Mouse (Mus musculus): ENCODE results near the gene Amz1. TPM values are rescaled to one million over a fixed set of nuclear protein-coding genes. Genes with fewer than 3 reads are reported as not detected.

Gene Amz1
- polyA plus RNA-seq, 1 experiment from 2014 or later, result 1.2 TPM

DNA sequence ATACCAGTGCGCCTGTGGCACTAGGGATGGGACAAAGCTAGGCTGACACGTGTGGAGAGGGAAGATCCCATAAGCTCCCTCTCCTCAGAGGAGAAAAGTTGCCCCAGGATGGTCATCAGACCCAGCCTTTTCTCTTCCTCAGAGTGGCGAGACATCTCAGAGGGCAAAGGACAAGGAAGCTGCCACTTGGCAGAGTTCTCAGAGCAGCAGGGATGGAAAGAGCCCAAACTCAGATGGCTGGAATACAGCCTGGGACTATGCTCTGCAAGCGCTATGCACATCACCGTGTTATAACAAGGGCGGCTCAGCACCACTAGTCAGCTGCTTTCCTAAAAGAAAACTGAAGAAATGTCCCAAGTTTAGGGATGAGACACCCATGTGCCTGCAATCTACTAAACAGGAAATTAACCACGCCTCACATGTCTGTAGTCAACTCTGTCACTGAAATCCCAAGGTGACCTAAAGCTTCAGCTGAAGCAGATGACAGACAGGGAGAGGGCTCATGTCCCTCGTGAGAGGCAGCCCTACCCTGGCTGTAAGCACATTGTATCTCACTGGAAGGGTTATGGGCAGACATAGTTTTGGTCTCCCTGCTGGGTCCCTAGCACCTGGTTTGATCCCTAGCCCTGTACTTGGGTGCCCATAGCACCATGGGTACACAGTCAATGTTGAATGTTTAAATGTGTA, 58.1 kb downstream of the Amz1 start:
- no peaks in the 10 kb centered on the region for H3K9me3 ChIP-seq (ENCODE audit: control insufficient read depth, low read length)
- DNase-seq (ENCODE audit: low spot score) (no peak), ATAC-seq (replicated peaks; ENCODE audit: low FRiP score, low TSS enrichment, low read depth) (no peak)
- H3K4me3 ChIP-seq (ENCODE audit: low read depth, low read length), result no peak overlapping the region
- H3K27ac ChIP-seq (ENCODE audit: low read depth), result no peak overlapping the region
- no peaks in the 10 kb centered on the region for H3K27me3 ChIP-seq (replicated peaks; ENCODE audit: control insufficient read depth, insufficient read depth, low read length)
- 89% methylated on average over 8 of the region's 8 CpGs for WGBS
- H3K4me1 ChIP-seq (replicated peaks; ENCODE audit: control insufficient read depth, insufficient read depth, low read length), result peaks cover 7% of the 10 kb centered on the region; the same call in 1 of the 2 replicates
- H3K9ac ChIP-seq (ENCODE audit: low read length), result no peak overlapping the region
- H3K4me2 ChIP-seq (ENCODE audit: low read length), result no peak overlapping the region
- H3K36me3 ChIP-seq (ENCODE audit: control insufficient read depth, insufficient read depth, low read length), result peaks cover 62% of the 10 kb centered on the region

DNA sequence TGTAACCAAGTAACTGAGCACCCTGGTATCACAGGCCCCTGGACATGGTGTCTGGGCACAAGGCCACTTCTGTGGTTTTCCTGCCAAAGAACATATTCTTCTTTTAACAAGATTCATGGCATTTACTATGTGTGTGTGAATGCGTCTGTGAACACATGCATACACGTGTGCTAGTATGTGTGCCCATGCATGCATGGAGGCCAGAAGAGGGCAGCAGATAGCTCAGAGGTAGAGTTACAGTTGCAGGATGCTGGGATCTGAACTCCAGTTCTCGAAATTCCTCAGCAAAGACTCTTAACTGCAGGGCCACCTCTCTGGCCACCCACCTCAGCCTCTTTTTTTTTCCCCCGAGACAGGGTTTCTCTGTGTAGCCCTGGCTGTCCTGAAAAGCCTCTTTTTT, 59.6 kb downstream of the Amz1 start:
- no peak overlapping the region for H3K4me2 ChIP-seq (ENCODE audit: low read length)
- H3K36me3 ChIP-seq (ENCODE audit: control insufficient read depth, insufficient read depth, low read length), result peaks cover 50% of the 10 kb centered on the region
- 96% methylated on average over 4 of the region's 4 CpGs for WGBS
- no peak overlapping the region for H3K9ac ChIP-seq (ENCODE audit: low read length)
- peaks cover 10% of the 10 kb centered on the region; the same call in 1 of the 2 replicates for H3K4me1 ChIP-seq (replicated peaks; ENCODE audit: control insufficient read depth, insufficient read depth, low read length)
- DNase-seq (ENCODE audit: low spot score), result no peak
- no peak overlapping the region for H3K4me3 ChIP-seq (ENCODE audit: low read depth, low read length)
- H3K27ac ChIP-seq (ENCODE audit: low read depth), result no peak overlapping the region
- H3K27me3 ChIP-seq (replicated peaks; ENCODE audit: control insufficient read depth, insufficient read depth, low read length), result no peaks in the 10 kb centered on the region
- no peak for ATAC-seq (replicated peaks; ENCODE audit: low FRiP score, low TSS enrichment, low read depth)
- H3K9me3 ChIP-seq (ENCODE audit: control insufficient read depth, low read length), result no peaks in the 10 kb centered on the region

DNA sequence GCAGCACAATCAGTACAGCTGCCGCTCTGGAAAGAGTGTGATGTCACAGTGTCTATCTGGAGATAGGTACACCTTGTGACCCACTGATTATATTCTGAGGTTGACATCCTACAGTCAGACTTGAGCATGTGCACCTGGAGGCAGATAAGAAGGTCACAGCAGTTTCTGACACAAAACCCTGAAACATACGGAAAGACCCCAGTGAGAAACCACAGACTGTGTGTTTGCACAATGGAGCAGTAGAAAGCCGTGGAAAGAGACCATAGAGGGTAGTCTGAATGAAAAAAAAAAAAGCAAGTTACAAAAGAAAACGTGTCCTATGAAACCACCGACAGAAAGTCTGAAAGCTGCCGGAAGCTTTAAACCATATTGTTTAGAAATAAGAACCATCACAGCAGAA, 60.4 kb downstream of the Amz1 start:
- no peak overlapping the region for H3K27ac ChIP-seq (ENCODE audit: low read depth)
- H3K4me3 ChIP-seq (ENCODE audit: low read depth, low read length), result no peak overlapping the region
- 83% methylated on average over 6 of the region's 6 CpGs for WGBS
- H3K4me1 ChIP-seq (replicated peaks; ENCODE audit: control insufficient read depth, insufficient read depth, low read length), result peaks cover 17% of the 10 kb centered on the region
- ATAC-seq (replicated peaks; ENCODE audit: low FRiP score, low TSS enrichment, low read depth), result no peak
- no peak overlapping the region for H3K9ac ChIP-seq (ENCODE audit: low read length)
- no peaks in the 10 kb centered on the region for H3K27me3 ChIP-seq (replicated peaks; ENCODE audit: control insufficient read depth, insufficient read depth, low read length)
- H3K36me3 ChIP-seq (ENCODE audit: control insufficient read depth, insufficient read depth, low read length), result peaks cover 49% of the 10 kb centered on the region
- no peaks in the 10 kb centered on the region for H3K9me3 ChIP-seq (ENCODE audit: control insufficient read depth, low read length)
- H3K4me2 ChIP-seq (ENCODE audit: low read length), result no peak overlapping the region
- no peak for DNase-seq (ENCODE audit: low spot score)

DNA sequence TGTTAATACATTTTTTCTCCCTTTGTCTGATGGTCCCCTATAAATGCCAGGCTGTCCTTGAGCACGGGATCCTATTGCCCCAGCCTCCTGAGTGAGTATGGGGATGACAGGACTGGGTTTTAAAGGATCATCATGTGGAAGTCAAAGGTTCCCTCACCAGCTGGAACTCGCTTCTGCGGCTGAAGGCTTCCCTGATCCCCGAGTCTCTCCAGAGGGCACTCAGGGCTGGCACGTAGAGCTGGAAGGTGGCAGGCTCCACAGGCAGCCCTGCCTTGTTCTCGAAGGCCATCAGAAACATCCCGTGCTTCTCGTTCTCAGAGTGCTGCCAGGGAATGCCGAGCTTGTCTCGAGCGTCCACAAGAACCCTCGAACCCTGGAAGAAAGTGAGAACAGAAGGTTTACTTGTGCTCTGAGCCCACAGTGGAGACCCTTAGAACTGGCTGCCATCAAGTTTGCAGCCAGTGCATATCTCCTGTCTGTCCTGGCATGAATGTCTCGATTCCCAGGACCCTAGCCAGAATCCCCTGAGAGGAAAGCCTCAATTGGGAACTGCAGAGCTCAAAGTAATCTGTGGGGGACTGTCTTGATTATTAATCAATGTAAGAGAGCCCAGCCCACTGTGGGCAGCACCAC, 61.4 kb downstream of the Amz1 start:
- peaks cover 43% of the 10 kb centered on the region for H3K36me3 ChIP-seq (ENCODE audit: control insufficient read depth, insufficient read depth, low read length)
- H3K27ac ChIP-seq (ENCODE audit: low read depth), result no peak overlapping the region
- H3K4me2 ChIP-seq (ENCODE audit: low read length), result no peak overlapping the region
- 83% methylated on average over 13 of the region's 13 CpGs for WGBS
- no peak overlapping the region for H3K9ac ChIP-seq (ENCODE audit: low read length)
- H3K9me3 ChIP-seq (ENCODE audit: control insufficient read depth, low read length), result no peaks in the 10 kb centered on the region
- DNase-seq (ENCODE audit: low spot score), result no peak
- H3K4me3 ChIP-seq (ENCODE audit: low read depth, low read length), result no peak overlapping the region
- peaks cover 21% of the 10 kb centered on the region for H3K4me1 ChIP-seq (replicated peaks; ENCODE audit: control insufficient read depth, insufficient read depth, low read length)
- ATAC-seq (replicated peaks; ENCODE audit: low FRiP score, low TSS enrichment, low read depth), result no peak
- no peaks in the 10 kb centered on the region for H3K27me3 ChIP-seq (replicated peaks; ENCODE audit: control insufficient read depth, insufficient read depth, low read length)

DNA sequence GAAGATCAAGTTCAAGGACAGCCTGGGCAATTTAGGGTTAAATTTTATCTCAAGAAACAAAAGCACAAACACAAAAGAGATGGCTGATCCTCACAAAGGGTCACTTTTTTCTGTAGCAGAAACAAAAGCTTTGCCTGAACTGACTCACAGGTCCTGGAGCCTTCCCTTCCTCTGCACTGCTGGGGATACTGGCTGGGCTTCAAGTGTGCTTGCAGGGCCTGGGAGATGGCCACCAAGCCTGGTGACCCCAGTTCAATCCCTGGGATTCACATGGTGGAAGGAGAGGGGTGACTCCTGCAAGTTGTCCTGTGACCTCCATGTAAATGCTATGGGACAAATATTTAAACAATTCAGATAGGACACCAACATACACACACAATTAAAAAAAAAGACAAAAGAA, 65.6 kb downstream of the Amz1 start:
- ATAC-seq (replicated peaks; ENCODE audit: low FRiP score, low TSS enrichment, low read depth), result no peak
- DNase-seq (ENCODE audit: low spot score), result no peak
- no peak overlapping the region for H3K4me3 ChIP-seq (ENCODE audit: low read depth, low read length)
- H3K9ac ChIP-seq (ENCODE audit: low read length), result no peak overlapping the region
- no peaks in the 10 kb centered on the region for H3K27me3 ChIP-seq (replicated peaks; ENCODE audit: control insufficient read depth, insufficient read depth, low read length)
- peaks cover 8% of the 10 kb centered on the region for H3K36me3 ChIP-seq (ENCODE audit: control insufficient read depth, insufficient read depth, low read length)
- H3K9me3 ChIP-seq (ENCODE audit: control insufficient read depth, low read length), result no peaks in the 10 kb centered on the region
- peaks cover 62% of the 10 kb centered on the region for H3K4me1 ChIP-seq (replicated peaks; ENCODE audit: control insufficient read depth, insufficient read depth, low read length)
- no peak overlapping the region for H3K4me2 ChIP-seq (ENCODE audit: low read length)
- no peak overlapping the region for H3K27ac ChIP-seq (ENCODE audit: low read depth)

DNA sequence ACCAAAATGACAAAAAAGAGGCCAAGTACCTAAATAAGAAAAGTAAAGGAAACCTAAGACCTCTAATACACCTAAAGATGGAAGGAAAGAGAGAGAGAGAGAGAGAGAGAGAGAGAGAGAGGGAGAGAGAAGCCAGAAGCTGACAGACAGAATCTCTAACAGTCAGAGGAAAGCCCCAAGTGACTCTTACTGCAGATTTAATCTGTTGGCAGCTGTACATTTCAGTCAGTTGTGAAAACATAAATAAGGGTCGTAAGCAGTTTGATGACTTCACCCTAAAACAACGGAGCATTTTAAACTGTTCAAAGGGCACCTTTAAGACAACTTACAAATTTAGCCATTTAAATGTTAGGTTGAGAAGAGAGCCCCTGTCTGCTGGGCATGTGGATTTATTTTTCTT, 66.5 kb downstream of the Amz1 start:
- DNase-seq (ENCODE audit: low spot score), result no peak
- WGBS, result 40% methylated on average over 2 of the region's 2 CpGs
- H3K4me1 ChIP-seq (replicated peaks; ENCODE audit: control insufficient read depth, insufficient read depth, low read length), result peaks cover 70% of the 10 kb centered on the region

DNA sequence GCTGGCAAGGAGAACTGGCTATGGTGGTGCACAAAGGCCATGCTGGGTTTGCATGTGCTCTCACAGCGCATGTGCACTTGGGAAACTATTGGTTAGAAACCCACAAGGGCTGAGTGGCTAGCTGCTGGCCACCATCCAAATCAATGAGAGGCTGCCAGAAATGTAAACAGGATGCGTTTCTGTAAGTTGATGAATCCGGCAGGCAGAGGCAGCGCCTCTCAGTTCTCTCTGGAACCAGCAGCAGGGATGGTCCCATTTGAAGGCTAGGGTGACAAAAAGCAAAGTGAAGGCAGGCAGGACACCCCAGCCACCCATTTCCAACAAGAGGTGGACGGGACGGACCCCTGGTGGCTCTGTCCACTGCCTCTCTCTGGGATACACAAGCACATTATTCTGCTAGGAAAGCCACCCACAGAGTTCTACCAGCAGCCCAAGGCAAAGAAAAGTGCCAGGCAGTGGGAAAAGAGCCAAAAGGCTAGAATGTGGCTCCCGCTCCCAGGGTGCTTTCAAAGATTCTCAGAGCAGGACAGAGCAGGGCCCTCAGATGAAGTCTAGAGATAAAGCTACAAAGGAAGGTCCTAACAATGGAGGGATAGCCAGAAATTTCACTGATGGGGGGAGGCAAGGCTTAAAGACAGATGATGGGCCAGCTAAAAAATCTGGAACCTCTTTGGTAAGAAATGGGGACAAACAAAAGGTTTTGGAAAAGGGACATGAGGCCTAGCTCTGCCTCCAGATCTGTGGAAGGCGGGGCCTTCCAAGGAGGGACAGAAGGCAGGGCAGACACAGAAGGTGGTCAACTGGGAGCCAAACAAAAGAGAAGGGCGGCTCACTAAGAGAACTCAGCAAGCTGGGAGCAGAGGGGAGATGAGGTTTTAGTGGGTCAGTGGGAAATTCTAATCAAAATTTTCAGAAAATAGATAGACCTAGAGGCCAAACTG, 67.3 kb downstream of the Amz1 start:
- peak; percentile 45; the same call in 1 of the 2 replicates for ATAC-seq (replicated peaks; ENCODE audit: low FRiP score, low TSS enrichment, low read depth)
- Histone ChIP-seq H3K27me3 (replicated peaks; ENCODE audit: control insufficient read depth, insufficient read depth, low read length) (no peaks in the 10 kb centered on the region), H3K36me3 (ENCODE audit: control insufficient read depth, insufficient read depth, low read length) (no peaks in the 10 kb centered on the region), H3K9ac (ENCODE audit: low read length) (no peak overlapping the region), H3K4me2 (ENCODE audit: low read length) (no peak overlapping the region; the same call in 1 of the 2 replicates), H3K27ac (ENCODE audit: low read depth) (peak overlapping the region; percentile 84), H3K4me3 (ENCODE audit: low read depth, low read length) (no peak overlapping the region), H3K4me1 (replicated peaks; ENCODE audit: control insufficient read depth, insufficient read depth, low read length) (peaks cover 67% of the 10 kb centered on the region), H3K9me3 (ENCODE audit: control insufficient read depth, low read length) (no peaks in the 10 kb centered on the region)
- WGBS, result 41% methylated on average over 9 of the region's 9 CpGs
- peak; percentile 79 for DNase-seq (ENCODE audit: low spot score)

More for the DNA sequence above, 66.5 kb downstream of the Amz1 start:
- Histone ChIP-seq H3K4me2 (ENCODE audit: low read length) (no peak overlapping the region), H3K27me3 (replicated peaks; ENCODE audit: control insufficient read depth, insufficient read depth, low read length) (no peaks in the 10 kb centered on the region), H3K36me3 (ENCODE audit: control insufficient read depth, insufficient read depth, low read length) (no peaks in the 10 kb centered on the region), H3K4me3 (ENCODE audit: low read depth, low read length) (no peak overlapping the region), H3K9ac (ENCODE audit: low read length) (no peak overlapping the region), H3K9me3 (ENCODE audit: control insufficient read depth, low read length) (no peaks in the 10 kb centered on the region), H3K27ac (ENCODE audit: low read depth) (peak overlapping the region; percentile 84)
- ATAC-seq (replicated peaks; ENCODE audit: low FRiP score, low TSS enrichment, low read depth), result no peak

DNA sequence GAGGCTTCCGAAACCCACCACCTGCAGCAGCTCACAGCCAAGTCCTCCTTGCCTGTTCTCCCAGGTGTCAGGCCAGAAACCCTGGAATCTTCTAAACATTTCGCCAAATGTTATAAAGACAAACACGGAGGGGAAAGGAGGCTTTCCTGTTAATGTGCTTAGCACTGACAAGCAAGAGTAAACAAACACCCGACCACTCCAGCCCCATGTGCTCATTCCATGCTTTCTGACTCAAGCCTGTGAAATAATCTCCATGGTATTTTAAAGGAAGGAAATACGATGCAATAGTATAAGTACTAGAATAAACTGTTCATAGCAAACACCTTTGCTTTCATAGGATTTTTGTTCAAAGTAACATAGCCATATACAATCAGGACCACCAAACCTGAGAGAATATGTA, 68.3 kb downstream of the Amz1 start:
- DNase-seq (ENCODE audit: low spot score) (no peak), ATAC-seq (replicated peaks; ENCODE audit: low FRiP score, low TSS enrichment, low read depth) (no peak)
- H3K9me3 ChIP-seq (ENCODE audit: control insufficient read depth, low read length), result no peaks in the 10 kb centered on the region
- no peak overlapping the region for H3K9ac ChIP-seq (ENCODE audit: low read length)
- H3K36me3 ChIP-seq (ENCODE audit: control insufficient read depth, insufficient read depth, low read length), result no peaks in the 10 kb centered on the region
- no peak overlapping the region for H3K4me3 ChIP-seq (ENCODE audit: low read depth, low read length)
- 24% methylated on average over 5 of the region's 5 CpGs for WGBS
- H3K27me3 ChIP-seq (replicated peaks; ENCODE audit: control insufficient read depth, insufficient read depth, low read length), result no peaks in the 10 kb centered on the region
- H3K27ac ChIP-seq (ENCODE audit: low read depth), result peak overlapping the region; percentile 84
- 0 out of 2 replicates have a peak overlapping the region, but pooled peaks have one; percentile 4 for H3K4me2 ChIP-seq (ENCODE audit: low read length)
- peaks cover 64% of the 10 kb centered on the region for H3K4me1 ChIP-seq (replicated peaks; ENCODE audit: control insufficient read depth, insufficient read depth, low read length)
